Mouse (Mus musculus): Measurements from ENCODE around the gene 1700020L24Rik.

DNA sequence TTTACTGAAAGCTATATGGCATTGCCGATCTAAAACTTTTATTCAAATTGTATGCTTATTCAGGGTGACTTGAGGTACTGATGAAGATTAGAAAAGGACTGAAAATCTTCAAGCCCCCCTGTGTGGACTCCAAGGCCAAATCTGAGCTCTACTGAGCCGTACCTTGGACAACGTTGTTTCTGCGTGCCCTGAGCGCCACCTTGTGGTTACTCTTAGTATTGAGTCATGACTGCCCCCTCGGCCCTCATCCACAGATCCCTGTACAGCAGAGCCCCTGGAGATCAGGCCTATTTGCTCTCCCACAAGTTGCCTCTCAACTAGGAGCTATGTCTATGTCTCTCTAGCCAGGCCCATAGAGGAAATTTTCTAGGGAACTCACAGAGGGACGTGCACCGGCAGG, 12.8 kb upstream of the 1700020L24Rik start:
- peak; percentile 95 for TF ChIP-seq CTCF (IDR thresholded peaks at IDR 0.05; ENCODE audit: low read depth)
- no peak for TF ChIP-seq EP300 (optimal IDR thresholded peaks at IDR 0.05)

All from stomach, postnatal 0 days (tissue).